Mouse (Mus musculus): ENCODE data around the gene Defb5. TPM values are rescaled to one million over a fixed set of nuclear protein-coding genes. Genes with fewer than 3 reads are reported as not detected.
"Not testable (repeated sequence)": the region's sequence is repeated elsewhere in the genome, so short reads cannot be mapped to it uniquely, and the experiment has no call there.

Defb5 gene
- total RNA-seq (2015; ENCODE audit: low replicate concordance) (not detected in 2 replicates), total RNA-seq (2017; ENCODE audit: low replicate concordance) (not detected in 2 replicates)

DNA sequence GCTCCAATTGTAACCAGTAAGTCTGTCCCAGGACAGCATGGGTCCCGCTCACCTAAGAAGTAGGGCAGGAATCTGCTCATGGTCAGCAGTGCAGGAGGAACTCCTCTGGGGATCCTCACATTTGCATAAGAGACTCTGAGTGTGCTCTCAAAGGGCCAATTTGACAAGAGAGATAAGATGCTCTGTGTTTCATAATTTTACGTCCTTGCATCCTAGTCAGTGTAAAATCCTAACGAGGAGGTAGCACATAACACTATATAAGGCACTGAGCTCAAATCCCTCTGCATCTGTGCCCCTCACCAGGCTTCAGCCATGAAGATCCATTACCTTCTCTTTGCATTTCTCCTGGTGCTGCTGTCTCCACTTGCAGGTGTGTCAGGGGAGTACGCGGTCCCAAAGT is at the start of gene Defb5:
Gene Defb5 (plus strand): TSS at position 301 of the 400 bp plus-strand sequence.
- no peak for ATAC-seq (replicated peaks; ENCODE audit: low FRiP score, poor library complexity, severe bottlenecking)

DNA sequence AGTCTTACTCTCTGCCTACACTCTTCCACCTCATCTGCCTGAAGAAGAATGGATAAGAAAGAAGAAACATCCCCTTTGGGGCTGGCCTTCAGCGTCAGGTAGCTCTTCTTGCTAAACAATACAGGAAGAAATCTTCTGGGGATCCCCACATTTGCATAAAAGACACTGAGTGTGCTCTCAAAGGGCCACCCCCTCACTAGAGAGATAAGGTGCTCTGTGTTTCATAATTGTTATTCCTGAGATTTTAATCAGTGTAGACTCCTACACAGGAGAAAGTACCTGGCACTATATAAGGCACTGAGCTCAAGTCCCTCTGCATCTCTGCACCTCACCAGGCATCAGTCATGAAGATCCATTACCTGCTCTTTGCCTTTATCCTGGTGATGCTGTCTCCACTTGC is 22.2 kb upstream of the Defb5 start, which contains the start of gene Defb6:
Gene Defb6 (plus strand): TSS at position 318 of the 400 bp plus-strand sequence.
- ATAC-seq (replicated peaks; ENCODE audit: low FRiP score, poor library complexity, severe bottlenecking), result no peak

DNA sequence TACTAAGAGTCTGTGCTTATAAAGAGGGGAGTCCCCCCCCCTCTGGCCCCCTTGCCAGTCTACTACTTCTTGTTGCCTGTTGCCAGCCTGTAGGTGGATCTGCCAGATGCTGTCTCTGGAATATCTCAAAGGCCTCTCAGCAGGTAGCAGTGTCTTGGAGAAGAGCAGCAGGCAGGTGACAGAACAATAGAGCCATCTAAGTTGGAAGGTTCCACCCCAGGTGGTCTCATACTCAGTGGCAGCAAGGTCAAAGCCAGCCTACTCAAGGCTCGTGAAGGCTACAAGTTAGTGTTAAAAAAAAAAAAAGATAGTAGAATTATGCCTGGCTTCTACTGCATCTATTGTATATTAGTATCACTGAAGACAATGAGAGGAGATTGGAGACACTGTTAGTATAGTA is 9.3 kb upstream of the Defb5 start:
- no peak for ATAC-seq (replicated peaks; ENCODE audit: low FRiP score, poor library complexity, severe bottlenecking)

DNA sequence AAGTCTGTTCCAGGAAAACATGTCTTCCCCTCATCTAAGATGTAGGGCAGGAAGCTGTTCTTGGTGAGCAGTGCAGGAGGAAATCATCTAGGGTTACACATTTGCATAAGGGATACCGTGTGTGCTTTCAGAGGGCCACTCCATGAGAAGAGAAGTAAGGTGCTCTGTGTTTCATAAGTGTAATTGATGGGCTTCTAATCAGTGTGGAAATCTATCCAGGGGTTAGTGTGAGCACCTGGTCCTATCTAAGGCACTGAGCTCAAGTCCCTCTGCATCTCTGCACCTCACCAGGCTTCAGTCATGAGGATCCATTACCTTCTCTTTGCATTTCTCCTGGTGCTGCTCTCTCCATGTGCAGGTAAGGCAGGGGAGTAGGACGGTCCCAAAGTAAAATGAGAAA is 7.8 kb upstream of the Defb5 start, which contains the start of gene Defb46:
Gene Defb46 (plus strand): TSS at position 301 of the 400 bp plus-strand sequence.
- ATAC-seq (replicated peaks; ENCODE audit: low FRiP score, poor library complexity, severe bottlenecking), result no peak

DNA sequence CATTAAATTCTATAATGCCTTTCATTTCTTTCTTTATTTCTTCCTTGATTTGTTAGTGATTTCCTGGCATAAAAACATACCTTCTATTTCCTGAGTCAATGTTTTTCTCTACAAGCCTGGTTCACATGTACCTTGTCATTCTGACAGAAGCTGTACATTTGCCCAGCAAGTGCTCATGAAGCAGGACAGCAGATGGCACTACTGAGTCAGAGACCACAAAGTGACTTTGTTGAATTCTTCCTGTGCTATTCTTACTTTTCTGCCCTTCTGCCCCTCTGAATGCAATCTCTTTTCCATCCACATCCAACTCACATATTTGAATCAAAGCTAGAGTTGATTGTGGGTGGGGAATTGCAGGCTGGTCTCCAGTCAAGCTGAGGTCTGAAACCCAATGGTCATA is 10.8 kb downstream of the Defb5 start:
- no peak for ATAC-seq (replicated peaks; ENCODE audit: low FRiP score, poor library complexity, severe bottlenecking)

DNA sequence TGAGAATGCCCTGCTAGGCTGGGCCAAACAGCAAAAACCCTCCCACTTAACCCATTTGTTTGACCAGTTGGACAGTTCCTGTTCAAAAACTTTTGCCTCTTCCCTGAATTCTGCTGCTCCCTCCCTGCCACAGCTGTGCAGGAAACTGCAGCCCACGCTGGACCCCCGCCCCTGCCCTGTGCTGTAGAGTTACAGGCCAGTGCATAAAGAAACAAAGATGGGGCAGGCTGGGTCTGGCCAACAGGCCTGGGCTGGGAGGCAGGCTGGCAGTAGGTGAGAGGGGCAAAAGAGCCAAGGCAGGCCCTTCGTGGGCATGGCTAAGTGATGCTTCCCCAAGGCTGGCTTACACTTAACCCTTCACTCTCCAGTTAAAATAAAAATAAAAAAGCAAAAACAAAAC is 12.3 kb downstream of the Defb5 start:
- no peak for ATAC-seq (replicated peaks; ENCODE audit: low FRiP score, poor library complexity, severe bottlenecking)

DNA sequence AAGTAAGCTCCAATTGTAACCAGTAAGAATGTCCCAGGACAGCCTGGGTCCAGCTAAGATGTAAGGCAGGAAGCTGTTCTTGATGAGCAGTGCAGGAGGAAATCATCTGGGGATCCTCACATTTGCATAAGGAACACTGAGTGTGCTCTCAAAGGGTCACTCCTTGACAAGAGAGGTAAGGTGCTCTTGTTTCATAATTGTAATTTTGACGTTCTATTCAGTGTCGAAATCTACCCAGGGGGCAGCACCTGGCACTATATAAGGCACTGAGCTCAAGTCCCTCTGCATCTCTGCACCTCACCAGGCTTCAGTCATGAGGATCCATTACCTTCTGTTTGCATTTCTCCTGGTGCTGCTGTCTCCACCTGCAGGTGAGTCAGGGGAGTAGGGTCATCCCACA is 45.7 kb downstream of the Defb5 start, which contains the start of gene Defb3:
Gene Defb3 (plus strand): TSS at position 301 of the 400 bp plus-strand sequence.
- not testable (repeated sequence) for ATAC-seq (replicated peaks; ENCODE audit: low FRiP score, poor library complexity, severe bottlenecking)

DNA sequence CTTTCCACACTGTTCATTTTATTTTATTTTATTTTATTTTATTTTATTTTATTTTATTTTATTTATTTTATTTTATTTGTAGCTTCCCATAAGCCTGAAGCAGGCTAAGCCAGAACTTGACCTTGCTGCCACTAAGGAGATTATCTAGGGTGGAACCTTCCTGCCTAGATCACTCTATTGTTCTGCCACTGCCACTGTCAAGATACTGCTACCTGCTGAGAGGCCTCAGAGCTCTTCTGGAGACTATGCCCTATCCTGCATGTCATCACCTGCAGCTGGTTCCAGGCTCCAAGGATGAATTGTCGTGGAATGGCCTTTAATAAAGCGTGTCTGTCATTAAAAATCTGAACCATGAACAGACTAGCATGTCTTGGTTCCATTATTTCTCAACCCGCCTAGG is 51.0 kb downstream of the Defb5 start:
- ATAC-seq (replicated peaks; ENCODE audit: low FRiP score, poor library complexity, severe bottlenecking), result not testable (repeated sequence)

Other genes with a start within 250 kb of the Defb5 start
- gene Defb38, start 221.0 kb upstream of the Defb5 start, total RNA-seq (2015; ENCODE audit: low replicate concordance), result not detected in 2 replicates
- not detected in 2 replicates for gene Defb38, start 221.0 kb upstream of the Defb5 start, total RNA-seq (2017; ENCODE audit: low replicate concordance)
- not detected in 2 replicates for gene Defb39, start 182.8 kb upstream of the Defb5 start, total RNA-seq (2015; ENCODE audit: low replicate concordance)
- gene Defb39, start 182.8 kb upstream of the Defb5 start, total RNA-seq (2017; ENCODE audit: low replicate concordance), result not detected in 2 replicates
- not detected in 2 replicates for gene Defb12, start 132.7 kb upstream of the Defb5 start, total RNA-seq (2015; ENCODE audit: low replicate concordance)
- gene Defb12, start 132.7 kb upstream of the Defb5 start, total RNA-seq (2017; ENCODE audit: low replicate concordance), result not detected in 2 replicates
- gene Defb34, start 123.8 kb upstream of the Defb5 start, total RNA-seq (2015; ENCODE audit: low replicate concordance), result not detected in 2 replicates
- gene Defb34, start 123.8 kb upstream of the Defb5 start, total RNA-seq (2017; ENCODE audit: low replicate concordance), result not detected in 2 replicates
- gene Gm45826, start 106.8 kb upstream of the Defb5 start, total RNA-seq (2015; ENCODE audit: low replicate concordance), result not detected in 2 replicates
- not detected in 2 replicates for gene Gm45826, start 106.8 kb upstream of the Defb5 start, total RNA-seq (2017; ENCODE audit: low replicate concordance)
- gene Defb14, start 53.2 kb upstream of the Defb5 start, total RNA-seq (2015; ENCODE audit: low replicate concordance), result not detected in 2 replicates
- not detected in 2 replicates for gene Defb14, start 53.2 kb upstream of the Defb5 start, total RNA-seq (2017; ENCODE audit: low replicate concordance)
- not detected in 2 replicates for gene Defb4, start 48.9 kb upstream of the Defb5 start, total RNA-seq (2015; ENCODE audit: low replicate concordance)
- gene Defb4, start 48.9 kb upstream of the Defb5 start, total RNA-seq (2017; ENCODE audit: low replicate concordance), result not detected in 2 replicates
- gene Defb6, start 22.1 kb upstream of the Defb5 start, total RNA-seq (2015; ENCODE audit: low replicate concordance), result not detected in 2 replicates
- not detected in 2 replicates for gene Defb6, start 22.1 kb upstream of the Defb5 start, total RNA-seq (2017; ENCODE audit: low replicate concordance)
- gene Defb46, start 7.7 kb upstream of the Defb5 start, total RNA-seq (2015; ENCODE audit: low replicate concordance), result not detected in 2 replicates
- gene Defb46, start 7.7 kb upstream of the Defb5 start, total RNA-seq (2017; ENCODE audit: low replicate concordance), result not detected in 2 replicates
- not detected in 2 replicates for gene Defb3, start 45.8 kb downstream of the Defb5 start, total RNA-seq (2015; ENCODE audit: low replicate concordance)
- gene Defb3, start 45.8 kb downstream of the Defb5 start, total RNA-seq (2017; ENCODE audit: low replicate concordance), result not detected in 2 replicates
- not detected in 2 replicates for gene Defb8, start 200.0 kb downstream of the Defb5 start, total RNA-seq (2015; ENCODE audit: low replicate concordance)
- not detected in 2 replicates for gene Defb8, start 200.0 kb downstream of the Defb5 start, total RNA-seq (2017; ENCODE audit: low replicate concordance)
- not detected in 2 replicates for gene Defb7, start 247.5 kb downstream of the Defb5 start, total RNA-seq (2015; ENCODE audit: low replicate concordance)
- gene Defb7, start 247.5 kb downstream of the Defb5 start, total RNA-seq (2017; ENCODE audit: low replicate concordance), result not detected in 2 replicates